Mouse (Mus musculus) natural killer cell, adult 2 months (primary cell): ENCODE measurements around the gene Ccdc9.
"Not testable (repeated sequence)": the region's sequence is repeated elsewhere in the genome, so short reads cannot be mapped to it uniquely, and the experiment has no call there.

Experiments
- DNase-seq, 2 experiments: peaks; one replicate each; pipeline ENCODE4 v3.0.0; 2022; ENCODE audit warnings: low spot score in 2 of 2

Gene Ccdc9

DNA sequence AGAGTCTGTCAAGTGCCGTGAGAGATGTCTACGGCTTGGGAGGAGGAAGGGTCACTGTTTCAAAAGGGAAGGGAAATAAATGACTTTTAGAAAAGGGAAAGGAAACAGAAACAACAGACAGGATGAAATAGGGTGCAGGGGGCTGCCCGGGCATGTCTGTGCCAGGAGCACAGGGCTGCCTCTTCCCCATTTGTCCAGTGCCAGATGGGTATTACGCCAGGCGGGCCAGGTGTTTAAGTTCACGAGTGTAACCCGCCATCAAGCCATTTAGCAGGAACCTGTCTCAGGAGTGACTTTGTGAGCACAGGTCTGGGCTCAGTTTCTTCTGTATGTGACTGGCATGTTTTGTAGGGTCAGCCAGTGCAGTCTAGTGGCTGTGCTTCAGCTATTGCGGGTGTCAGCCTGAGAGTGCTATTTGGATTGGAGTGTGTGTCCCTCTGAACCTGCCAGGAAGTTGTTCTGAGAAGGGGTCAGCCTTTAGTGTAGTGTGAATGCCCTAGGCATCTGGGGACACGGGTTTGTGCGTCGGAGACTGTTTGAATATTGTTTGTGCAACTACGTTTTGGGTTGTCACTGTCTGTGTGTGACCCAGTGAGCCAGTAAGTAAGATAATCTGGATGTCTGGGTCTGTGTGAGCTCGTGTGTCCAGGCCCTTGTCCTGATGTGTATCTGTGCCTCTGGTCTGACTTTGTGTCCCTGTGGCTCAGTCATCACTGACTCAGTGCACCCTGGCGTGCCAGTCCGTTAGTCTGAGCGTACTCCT lies 22.1 kb upstream of the Ccdc9 start:
- DNase-seq = no peak

DNA sequence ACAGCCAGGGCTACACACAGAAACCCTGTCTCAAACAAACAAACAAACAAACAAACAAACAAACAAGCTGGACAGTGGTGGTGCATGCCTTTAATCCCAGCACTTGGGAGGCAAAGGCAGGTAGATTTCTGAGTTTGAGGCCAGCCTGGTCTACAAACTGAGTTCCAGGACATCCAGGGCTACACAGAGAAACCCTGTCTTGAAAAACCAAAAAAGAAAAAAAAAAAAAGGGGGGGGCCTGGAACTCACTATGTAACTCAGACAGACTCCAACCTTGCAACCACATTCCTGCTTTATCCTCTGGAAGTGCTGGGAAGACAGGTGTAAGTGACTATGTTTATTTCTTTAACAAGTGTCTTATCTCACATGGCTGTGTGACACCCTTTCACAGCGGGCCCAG lies 21.5 kb upstream of the Ccdc9 start, which contains the start of gene Bbc3:
TSS of gene Bbc3 (plus strand) at position 301 of the 400 bp plus-strand sequence.
- not testable (repeated sequence) for DNase-seq

DNA sequence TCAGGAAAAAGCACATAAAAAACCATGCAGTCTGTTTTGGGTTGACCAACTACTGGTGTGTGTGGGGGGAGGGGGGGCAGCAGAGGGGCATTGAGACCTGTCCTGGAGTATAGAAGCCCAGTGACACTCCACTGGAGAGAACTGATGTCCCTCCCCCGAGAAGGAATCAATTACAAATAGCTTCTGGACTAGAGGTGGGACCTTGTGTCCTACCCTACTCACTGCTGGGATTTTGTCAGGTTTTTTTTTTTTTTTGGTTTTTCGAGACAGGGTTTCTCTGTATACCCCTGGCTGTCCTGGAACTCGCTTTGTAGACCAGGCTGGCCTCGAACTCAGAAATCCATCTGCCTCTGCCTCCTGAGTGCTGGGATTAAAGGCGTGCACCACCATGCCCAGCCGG lies 20.5 kb upstream of the Ccdc9 start:
- not testable (repeated sequence) for DNase-seq

DNA sequence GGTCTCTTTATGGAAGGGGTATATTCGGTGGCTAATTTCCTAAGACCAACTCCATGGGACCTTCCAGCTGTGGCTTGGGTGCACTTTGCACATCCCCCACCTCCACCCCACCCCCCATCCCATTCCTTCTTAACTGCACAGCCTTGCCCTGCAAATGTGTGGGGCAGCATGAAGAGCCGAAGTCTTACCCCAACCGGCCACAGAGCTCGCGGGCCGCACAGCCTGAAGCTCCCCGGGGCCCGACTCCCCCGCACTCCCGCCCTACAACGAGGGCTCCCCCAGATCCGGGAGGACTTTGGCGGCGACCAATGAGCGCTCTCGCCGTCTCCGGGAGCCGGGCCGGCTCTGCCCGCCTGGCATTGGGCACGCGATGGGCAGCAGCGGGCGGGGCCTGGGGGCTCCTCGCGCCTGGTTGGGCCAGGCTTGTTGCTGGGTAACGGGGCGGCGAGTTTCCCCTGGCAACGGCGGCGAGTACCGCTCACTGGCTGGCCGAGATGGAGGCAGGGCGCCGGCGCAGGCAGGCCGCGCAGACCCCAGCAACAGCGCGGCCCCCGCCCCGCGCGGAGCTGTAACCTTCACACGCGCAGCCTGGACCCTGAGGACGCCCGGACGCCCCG lies 12.9 kb upstream of the Ccdc9 start:
- peak; percentile 76 to 81 for DNase-seq

DNA sequence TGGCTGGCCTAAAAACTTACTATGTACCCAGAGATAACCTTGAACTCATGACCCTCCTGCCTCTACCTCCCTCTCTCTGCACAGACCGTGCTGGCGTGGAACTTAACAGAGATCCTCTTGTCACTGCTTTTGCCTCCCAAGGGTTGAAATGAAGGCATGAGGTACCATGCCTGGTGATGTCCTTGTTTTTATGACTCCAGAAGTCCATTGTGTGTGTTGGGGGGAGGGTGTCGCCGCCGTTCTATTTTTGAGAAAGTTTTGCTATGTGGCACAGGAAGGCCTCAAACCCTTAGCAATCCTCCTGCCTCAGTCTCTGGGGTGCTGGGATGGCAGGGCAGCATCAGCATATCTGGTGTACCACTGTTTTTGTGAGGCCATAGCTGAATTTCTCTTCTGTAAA lies 12.3 kb upstream of the Ccdc9 start:
- DNase-seq = no peak

DNA sequence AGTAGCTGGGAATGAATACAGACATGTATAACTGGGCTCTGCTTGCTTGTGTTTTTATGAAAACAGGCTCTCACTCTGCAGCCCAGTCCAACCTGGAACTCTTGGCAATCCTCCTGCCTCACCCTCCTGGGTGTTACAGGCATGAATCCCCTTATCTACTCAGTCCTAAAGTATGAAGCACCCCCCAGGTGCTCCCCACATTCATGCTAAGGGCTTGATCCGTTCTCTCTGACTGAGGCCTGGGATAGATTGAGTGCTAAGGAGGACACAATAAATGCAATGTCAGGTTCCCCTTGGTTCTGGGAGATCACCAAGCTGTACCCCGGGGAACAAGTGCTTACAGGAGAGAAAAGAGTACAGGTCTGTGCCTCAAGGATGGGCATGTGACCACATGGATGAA lies 11.0 kb upstream of the Ccdc9 start:
- DNase-seq = no peak

DNA sequence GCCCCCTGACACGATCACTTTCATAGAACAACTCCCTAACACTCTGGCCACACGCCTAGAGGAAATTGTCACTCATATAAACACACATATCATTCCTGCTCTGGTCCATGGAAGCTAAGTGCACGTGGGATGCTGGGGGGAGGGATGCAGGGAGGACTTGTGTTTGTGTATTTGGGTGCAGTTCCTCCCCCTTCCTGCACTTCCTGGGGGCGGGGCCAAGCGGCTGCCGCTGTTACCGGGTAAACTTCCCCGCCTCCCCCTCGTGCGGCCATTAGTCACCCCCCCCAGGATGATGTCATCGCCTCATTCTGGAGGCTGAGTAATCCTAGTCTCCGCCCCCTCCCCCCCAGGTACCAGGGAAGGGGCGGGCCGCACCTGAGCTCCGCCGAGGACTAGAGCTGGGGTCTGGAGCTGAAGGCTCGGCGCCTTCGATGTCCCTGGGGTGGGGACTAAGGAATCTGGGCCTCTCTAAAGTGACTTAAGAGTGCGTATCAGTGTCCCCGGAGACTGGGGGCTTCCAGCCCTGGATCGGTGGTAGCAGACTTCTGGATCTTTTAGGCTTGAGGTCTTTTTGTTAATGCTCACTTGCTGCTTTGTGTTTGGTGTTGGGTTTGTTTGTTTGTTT lies 10.3 kb upstream of the Ccdc9 start:
- peak; percentile 93 to 95 for DNase-seq

DNA sequence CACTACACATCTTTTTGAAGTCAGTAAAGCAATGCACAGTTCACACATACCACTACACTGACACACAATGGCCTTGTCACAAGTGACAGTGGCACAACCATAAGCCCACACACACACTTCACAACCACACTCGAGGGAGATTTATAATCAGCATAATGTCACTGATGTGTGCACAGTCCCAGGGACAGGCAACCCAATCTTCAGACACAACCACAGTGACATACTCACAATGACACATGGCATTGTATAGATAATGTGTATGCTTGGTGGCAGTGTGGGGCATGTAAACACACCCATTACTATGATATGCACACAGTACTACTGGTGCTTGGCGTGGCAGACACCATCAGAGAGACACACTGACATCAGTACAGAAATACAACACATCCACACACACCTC lies 9.6 kb upstream of the Ccdc9 start:
- DNase-seq = no peak

DNA sequence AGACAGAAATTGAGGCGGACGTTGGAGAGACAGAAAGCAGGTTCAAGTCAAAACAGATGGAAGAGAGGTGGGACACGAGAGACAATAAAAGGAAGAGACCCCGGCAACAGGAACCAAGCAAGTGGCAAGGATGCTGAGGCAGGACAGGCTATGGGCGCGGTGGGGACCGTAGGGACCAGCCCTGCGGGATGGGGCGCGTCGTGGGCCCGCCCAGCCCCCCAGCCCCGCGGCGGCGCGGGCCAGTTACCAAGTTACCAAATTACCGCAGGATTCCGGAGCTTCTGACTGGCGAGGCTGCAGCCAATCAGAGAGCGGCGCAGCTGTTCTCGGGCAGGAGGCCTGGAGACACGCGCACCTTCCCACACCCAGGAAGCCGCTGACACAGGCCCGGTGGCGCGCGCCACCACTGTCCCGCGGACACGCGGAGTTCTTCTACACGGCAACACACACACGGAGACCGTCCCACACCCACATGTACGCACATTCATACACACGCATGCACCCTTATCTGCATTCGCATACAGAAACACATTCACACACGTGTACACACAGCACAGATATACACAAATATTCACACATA lies 8.8 kb upstream of the Ccdc9 start:
- DNase-seq = peak; percentile 78 to 81

DNA sequence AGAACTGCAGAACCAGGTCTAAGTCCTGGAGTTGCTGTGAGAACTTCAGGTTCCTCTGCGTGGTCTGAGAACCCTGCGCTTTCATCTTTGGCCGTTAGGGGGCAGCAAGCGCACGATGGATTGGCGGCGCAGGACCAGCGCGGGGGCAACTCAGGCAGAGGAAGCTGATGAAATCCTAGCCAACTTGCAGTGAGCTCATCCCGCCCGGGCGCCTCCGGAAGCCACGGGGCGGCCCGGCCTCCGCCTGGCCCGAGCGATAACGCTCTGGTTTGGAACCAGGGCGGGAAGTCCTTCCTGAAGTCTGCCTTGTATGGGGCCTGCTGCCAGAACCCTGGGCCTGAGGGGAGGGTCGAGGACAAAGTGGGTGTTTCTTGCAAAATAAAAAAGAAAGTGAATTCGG lies 8.2 kb upstream of the Ccdc9 start:
- peak; percentile 94 to 95 for DNase-seq

DNA sequence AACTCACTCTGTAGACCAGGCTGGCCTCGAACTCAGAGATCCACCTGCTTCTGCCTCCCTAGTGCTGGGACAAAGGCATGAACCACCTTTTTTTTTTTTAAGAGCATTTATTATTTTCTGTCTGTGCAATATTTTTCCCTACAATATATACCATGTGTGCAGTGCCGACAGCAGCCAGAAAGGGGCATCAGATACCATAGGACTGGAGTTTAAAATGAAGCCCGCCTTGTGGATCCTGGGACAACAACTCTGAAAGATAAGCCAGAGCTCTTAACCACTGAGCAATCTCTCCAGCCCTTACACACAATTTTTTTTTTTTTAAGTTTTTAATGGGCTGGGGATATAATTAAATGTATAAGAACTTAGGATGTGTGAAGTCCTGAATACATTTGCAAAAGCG lies 7.8 kb upstream of the Ccdc9 start:
- peak; percentile 43 to 50 for DNase-seq

DNA sequence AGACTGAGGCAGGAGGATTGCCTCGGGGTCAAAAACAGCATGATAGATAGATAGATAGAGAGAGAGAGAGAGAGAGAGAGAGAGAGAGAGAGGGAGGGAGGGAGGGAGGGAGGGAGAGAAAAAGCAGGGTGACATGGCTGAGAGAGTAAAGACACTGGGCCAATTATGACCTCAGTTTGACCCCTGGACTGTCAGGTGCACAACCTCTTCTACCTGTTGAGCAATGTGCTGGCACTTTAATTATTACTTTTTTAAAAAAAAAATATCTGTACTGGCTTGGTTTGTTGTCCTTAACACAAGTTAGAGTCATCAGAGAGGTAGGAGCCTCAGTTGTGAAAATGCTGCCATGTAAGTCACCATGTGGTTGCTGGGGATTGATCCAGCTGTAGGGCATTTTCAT lies 1.2 kb upstream of the Ccdc9 start:
- no peak for DNase-seq

DNA sequence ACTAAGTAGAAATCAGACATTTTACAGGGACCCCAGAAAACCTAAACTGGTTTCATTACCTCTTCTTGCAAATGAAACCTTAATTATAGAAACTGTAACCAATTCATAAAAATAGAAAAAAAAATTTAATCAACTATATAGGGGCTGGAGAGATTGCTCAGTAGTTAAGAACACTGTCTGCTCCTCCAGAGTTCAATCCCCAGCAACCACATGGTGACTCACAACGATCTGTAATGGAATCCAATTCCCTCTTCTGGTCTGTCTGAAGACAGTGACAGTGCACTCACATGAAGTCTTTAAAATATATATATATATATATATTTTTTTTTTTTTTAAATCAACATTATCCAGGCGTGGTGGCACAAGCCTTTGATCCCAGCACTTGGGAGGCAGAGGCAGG lies 421 bp upstream of the Ccdc9 start:
- DNase-seq = no peak

DNA sequence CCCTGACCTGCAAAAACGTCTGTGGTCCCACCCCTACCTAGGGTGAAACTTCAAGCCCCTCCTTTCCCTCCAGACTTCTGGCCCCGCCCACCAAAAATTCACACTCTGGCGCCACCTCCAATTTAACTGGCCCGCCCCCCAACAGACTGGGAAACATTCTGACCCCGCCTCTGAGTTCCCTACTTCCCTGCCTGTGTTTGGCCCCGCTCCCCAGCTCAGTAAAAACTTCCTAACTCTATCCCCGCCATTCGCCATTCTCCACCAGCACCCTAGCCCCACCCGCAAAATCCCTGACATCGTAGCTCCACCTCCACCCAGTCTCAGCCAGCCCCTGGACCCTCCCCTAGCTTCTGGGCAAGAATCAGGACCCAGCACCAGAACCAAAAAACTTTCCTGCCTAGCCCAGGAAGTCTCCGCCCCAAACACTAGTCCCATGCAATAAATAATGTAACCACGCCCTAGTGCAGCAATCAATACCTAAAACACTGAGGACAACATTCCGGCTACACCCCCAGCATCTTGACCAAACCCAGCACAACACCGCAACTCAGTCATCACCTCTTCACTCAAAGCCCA lies 1.1 kb downstream of the Ccdc9 start:
- DNase-seq = peak; percentile 59 to 60

DNA sequence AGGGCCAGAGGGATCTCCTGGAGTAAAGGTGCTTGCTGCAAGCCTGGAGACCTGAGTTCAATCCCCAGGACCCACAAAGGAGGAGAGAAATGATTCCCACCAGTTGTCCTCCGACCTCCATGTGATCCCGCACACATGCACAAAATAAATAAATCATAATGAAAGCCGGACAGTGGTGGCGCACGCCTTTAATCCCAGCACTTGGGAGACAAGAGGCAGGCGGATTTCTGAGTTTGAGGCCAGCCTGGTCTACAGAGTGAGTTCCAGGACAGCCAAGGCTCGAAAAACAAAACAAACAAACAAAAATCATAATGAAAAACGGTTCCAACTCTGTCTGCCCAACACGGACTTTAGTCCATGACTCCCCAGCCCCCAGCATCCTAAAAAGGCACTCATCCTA lies 1.7 kb downstream of the Ccdc9 start:
- DNase-seq = no peak

DNA sequence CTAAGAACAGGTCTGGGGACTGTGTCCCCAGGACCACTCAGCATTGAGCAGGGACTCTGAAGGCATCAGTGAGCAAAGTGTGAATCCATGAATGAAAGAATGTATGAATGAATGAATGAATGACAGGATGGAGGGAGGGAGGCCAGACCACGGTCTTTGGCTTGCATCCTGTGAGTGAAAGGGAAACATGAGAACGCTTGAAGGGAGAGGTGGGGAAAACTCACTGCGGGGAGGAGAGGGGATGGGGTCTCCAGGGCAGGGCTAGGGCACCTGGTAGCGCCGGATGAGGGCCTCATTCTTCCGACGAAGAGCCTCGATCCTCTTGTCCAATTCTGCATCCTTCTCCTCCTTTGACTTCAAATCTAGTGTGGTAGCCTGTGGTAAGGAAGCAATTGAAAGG lies 2.6 kb downstream of the Ccdc9 start:
- no peak for DNase-seq

DNA sequence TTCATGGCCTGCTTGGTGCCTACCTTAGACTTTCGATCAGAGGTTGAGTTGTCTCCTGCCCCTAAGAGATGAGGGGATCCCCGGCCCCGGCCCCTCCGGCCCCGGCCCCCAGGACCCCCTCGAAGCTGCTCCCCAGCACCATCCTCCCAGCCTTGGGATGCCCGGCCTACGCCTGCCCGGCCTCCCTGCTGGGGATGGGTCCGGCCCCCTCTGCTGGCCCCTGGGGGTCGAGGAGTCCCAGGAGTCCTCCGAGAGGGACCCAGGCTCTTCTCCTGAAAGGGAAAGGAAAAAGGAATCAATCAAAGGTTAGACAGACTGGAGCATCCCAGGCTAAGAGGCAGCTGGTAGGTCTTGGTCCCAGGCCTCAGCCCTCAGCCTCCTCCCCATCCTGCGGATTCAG lies 4.3 kb downstream of the Ccdc9 start:
- no peak for DNase-seq

DNA sequence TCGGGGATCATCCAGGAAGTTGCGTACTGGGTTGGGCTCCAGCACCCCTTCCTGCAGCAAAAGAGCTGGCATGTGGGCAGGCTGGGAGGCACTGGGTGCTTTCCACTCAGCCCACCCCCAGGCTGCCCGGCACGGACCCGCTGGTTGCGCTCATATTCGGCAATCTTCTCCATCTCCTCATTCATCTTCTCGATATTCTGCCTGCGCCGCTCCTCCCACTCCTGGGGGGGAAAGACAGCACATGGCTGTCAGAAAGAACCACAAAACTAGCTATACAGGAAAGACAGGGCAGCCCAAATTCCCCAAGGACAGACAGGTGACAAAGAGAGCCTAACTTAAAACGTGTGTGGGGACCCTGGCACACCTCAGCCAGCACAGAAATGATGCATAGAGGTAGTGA lies 5.9 kb downstream of the Ccdc9 start:
- no peak for DNase-seq

DNA sequence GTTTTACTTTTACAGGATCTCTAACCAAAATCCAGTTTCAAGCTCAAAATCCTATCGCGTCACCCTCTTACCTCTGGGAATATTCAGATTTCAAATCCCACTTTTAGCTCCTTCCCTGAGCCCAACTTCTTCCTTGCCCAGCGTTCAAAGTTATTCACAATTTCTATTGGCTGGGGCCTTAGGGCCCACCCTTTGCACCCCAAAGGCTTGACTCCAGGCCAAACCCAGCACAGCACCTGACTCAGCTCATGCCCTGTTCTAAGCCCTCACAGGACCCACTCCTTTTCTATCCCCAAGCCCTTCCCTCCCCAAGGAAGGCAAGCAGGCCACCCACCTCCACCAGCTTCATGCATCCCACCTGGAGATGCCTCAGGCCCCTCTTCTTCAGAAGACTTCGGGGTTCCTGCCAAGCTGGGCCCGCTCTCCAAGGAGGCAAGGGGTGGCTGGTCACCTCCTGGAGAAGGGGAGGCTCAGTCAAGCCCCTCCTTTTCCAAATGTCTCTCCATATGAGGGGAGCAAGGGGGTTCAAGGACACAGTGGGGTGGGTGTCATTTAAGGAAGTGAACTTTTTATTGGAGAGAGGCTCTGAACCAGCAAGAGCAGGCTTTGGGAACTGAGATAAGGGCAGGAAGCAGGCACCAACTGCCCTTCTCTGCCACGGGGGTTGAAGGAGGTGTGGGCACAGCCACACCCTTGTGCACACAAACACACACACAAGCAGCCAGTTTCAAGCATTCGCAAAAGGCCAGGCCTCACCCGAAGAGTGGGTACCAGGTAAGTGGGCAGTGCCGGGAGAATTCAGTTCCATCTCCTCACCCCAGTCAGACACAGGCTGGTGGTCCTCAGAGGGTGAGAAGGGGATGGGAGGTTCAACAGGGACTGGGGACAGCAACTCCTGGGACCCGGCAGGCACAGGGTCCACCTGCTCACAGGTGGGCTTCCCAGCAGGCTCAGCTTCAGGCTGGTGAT lies 11.4 kb downstream of the Ccdc9 start:
- no peak for DNase-seq

DNA sequence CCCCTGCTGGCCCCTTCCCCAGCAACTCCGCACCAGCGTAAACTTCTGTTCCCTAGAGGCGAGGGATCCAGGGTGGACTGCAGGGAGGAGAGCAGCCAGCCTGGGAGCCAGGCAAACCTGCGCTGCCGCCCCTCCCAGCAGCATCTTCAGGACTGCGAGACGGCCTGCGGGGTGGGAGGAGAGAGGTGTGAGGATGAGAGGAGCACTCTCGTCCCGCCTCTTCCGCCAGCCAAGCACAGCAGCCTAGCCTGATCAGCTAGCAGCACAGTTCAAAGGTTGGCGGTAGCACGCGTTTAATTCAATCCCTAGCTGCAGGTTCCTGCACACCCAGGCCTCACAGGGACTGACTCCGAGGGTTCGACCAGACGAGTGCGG lies 12.8 kb downstream of the Ccdc9 start:
- DNase-seq = peak; percentile 81 to 83

DNA sequence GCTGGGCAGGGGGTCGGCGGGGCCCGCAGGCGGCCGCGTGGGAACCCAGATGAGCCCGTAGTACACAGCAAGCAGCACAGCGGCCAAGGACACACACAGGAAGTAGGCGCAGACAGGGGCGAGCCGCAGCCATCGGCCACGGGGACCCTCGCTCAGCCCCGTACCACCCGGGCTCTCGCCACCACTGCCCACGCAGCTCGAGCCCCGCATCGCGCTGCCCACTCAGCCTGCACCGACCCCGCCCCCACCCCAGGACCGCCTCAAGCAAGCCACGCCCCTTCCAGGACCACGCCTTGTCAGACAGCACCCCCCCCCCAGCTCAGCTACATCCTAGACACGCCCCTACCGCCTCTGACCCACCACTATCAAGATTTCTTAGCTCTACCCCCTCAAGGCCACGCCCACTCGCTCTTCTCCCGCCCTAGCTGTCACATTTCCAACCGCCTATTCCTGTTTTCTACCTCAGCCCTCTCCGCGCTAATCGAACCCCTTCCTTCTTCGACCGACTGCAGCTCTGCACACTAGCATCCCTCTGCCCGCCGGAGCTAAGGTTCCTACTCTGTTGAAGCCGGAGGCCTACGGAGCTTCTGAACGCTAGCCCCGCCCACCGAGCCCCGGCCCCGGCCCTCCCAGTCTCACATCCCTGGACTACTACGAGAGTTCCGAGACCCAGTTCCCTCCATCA lies 13.4 kb downstream of the Ccdc9 start, which contains the start of gene Inafm1:
TSS of gene Inafm1 (minus strand) at position 537 of the 685 bp plus-strand sequence.
- DNase-seq = peak; percentile 76 to 85
